Mouse (Mus musculus): ENCODE data around the gene Gm6526.
"Not testable (repeated sequence)": the region's sequence is repeated elsewhere in the genome, so short reads cannot be mapped to it uniquely, and the experiment has no call there.

- TF ChIP-seq CTCF (IDR thresholded peaks at IDR 0.05; ENCODE audit: low read depth); EP300 (optimal IDR thresholded peaks at IDR 0.05): not testable (repeated sequence)
These were observed 20.3 kb upstream of the Gm6526 start, which contains the start of gene Gm16506 for GRCm38 (mm10) chr14:43727385-43727784.
